In genomic region chr11:5065056-5065821, GRCm38 (mm10) we compare ENCODE assay signal across 8 mouse cellular contexts. TPM values are rescaled to one million over a fixed set of nuclear protein-coding genes. Genes with fewer than 3 reads are reported as not detected.
A peak's percentile ranks its signal among the peaks of the same experiment; 100 is the strongest.
DNase-seq lines count a peak whose midpoint lies in the region.

Gene Gas2l1 (minus strand): TSS chr11:5065327.

- peaks cover 50% of the 10 kb centered on the region for H3K4me1 ChIP-seq in hindbrain, embryonic 10.5 days (replicated peaks)

- WGBS in hindbrain, embryonic 10.5 days, result under 1% methylated on average over 50 of the region's 50 CpGs

- H3K36me3 ChIP-seq in hindbrain, embryonic 10.5 days, result peaks cover 29% of the 10 kb centered on the region

- peak within 1 kb of the TSS; percentile 69 for H3K4me3 ChIP-seq in hindbrain, embryonic 10.5 days

- DNase-seq in T-cell, adult 2 months (ENCODE audit: low spot score), result peak; percentile 30
- DNase-seq in cerebellum, adult 9-11 months, result peak; percentile 85
- peak in 1 of 2 experiments; percentile 91 for DNase-seq in frontal cortex, adult 2 months (ENCODE audit: extremely low spot score in 1 of 2, low spot score in 1 of 2)
- DNase-seq in hindbrain, embryonic 10.5 days (ENCODE audit: low spot score), result peak; percentile 90
- peak; percentile 84 to 87 for DNase-seq in layer of hippocampus, postnatal 14 days (ENCODE audit: low spot score in 2 of 2)
- peak; percentile 95 for DNase-seq in lung, postnatal 36 days
- peak; percentile 90 for DNase-seq in right cerebral cortex, adult 18-20 months
- peak; percentile 91 for DNase-seq in urinary bladder, postnatal 25 days (ENCODE audit: low spot score)

- H3K27ac ChIP-seq in hindbrain, embryonic 10.5 days, result peak within 1 kb of the TSS; percentile 87

- peaks cover 47% of the 10 kb centered on the region for H3K27me3 ChIP-seq in hindbrain, embryonic 10.5 days (ENCODE audit: insufficient read depth, poor library complexity, severe bottlenecking)

- no peaks in the 10 kb centered on the region for H3K9me3 ChIP-seq in hindbrain, embryonic 10.5 days

RNA-seq across cellular contexts. Expression of gene Gas2l1, which starts in this region (rescaled TPM):
- polyA plus RNA-seq in frontal cortex, adult 2 months (2012; rRNA removed), result 89.1 and 98.7 TPM in 2 replicates
- polyA plus RNA-seq in hindbrain, embryonic 10.5 days (2016; fragmentation: Nextera tagmentation; extraction: Ambion mirVana), result 25.5 and 34.9 TPM in 2 replicates
- total RNA-seq in layer of hippocampus, postnatal 14 days (2021), result 10 to 100 TPM; 70.7 to 71.0 TPM
